Mouse (Mus musculus) liver, adult 2 months (tissue): ENCODE data around the gene Mcoln2. TPM values are rescaled to one million over a fixed set of nuclear protein-coding genes. Genes with fewer than 3 reads are reported as not detected.

Experiments used
- DNase-seq: peaks from one replicate; pipeline ENCODE4 v3.0.0-alpha.2; 2011; ENCODE audit warnings: low read depth, low spot score; ENCODE audit errors: extremely low read depth
- H3K27ac ChIP-seq: fragments of 200-500 bp; replicated peaks from 2 replicates; pipeline ENCODE4 v1.5.1; 2012; ENCODE audit warnings: low read depth, mild to moderate bottlenecking, control low read depth, inconsistent platforms, low read length; ENCODE audit not compliant: insufficient read depth
- H3K27me3 ChIP-seq: fragments of 200-500 bp; 2 replicates; pipeline ENCODE4 v1.6.1; 2012; ENCODE audit warnings: mild to moderate bottlenecking, moderate library complexity, low read length, inconsistent platforms; ENCODE audit not compliant: control insufficient read depth, insufficient read depth
- H3K36me3 ChIP-seq: fragments of 200-500 bp; 2 replicates; pipeline ENCODE4 v1.6.1; 2012; ENCODE audit warnings: low read length, inconsistent platforms; ENCODE audit not compliant: control insufficient read depth, insufficient read depth
- H3K4me1 ChIP-seq: fragments of 200-500 bp; 2 replicates; pipeline ENCODE4 v1.6.1; 2011; ENCODE audit warnings: low read length; ENCODE audit not compliant: control insufficient read depth, insufficient read depth
- H3K4me3 ChIP-seq: fragments of 200-500 bp; 2 replicates; pipeline ENCODE4 v1.5.1; 2011; ENCODE audit warnings: low read depth, mild to moderate bottlenecking, control low read depth, low read length, moderate library complexity; ENCODE audit not compliant: insufficient read depth
- H3K79me2 ChIP-seq: fragments of 200-500 bp; 2 replicates; pipeline ENCODE4 v1.6.1; 2012; ENCODE audit warnings: inconsistent platforms, mild to moderate bottlenecking, low read length, moderate library complexity; ENCODE audit not compliant: control insufficient read depth, insufficient read depth
- H3K9ac ChIP-seq: fragments of 200-500 bp; 2 replicates; pipeline ENCODE4 v1.6.1; 2012; ENCODE audit warnings: low read depth, mild to moderate bottlenecking, control low read depth, inconsistent platforms, low read length
- CTCF ChIP-seq: fragments of 200-500 bp; IDR thresholded peaks from 2 replicates; pipeline ENCODE4 v1.5.1; 2011; ENCODE audit warnings: low read depth, low read length, control low read depth
- POLR2A ChIP-seq: fragments of 200-500 bp; IDR thresholded peaks from 2 replicates; pipeline ENCODE4 v1.6.1; 2011; ENCODE audit warnings: low read length, control low read depth; ENCODE audit not compliant: insufficient read depth; ENCODE audit errors: extremely low read depth
- WGBS: fragments of 180-500 bp; shearing (Covaris S2); methylation state at CpG from one replicate; pipeline ENCODE4 v1.1.7; 2018; 5-methylcytosine and 5-hydroxymethylcytosine counted together
- polyA plus RNA-seq: library from polyadenylated mRNA; depleted of rRNA; stranded (reverse); fragments of >200 nt; gene quantifications from 2 replicates; pipeline ENCODE4 v1.2.3, GENCODE M21; 2012
- total RNA-seq: library from RNA; depleted of rRNA; stranded (reverse); fragments of >200 nt; gene quantifications from 2 replicates; pipeline ENCODE4 v1.2.3, GENCODE M21; 2014

Gene Mcoln2
- total and polyA plus RNA-seq, 2 experiments: 0.15 to 0.55 TPM

DNA sequence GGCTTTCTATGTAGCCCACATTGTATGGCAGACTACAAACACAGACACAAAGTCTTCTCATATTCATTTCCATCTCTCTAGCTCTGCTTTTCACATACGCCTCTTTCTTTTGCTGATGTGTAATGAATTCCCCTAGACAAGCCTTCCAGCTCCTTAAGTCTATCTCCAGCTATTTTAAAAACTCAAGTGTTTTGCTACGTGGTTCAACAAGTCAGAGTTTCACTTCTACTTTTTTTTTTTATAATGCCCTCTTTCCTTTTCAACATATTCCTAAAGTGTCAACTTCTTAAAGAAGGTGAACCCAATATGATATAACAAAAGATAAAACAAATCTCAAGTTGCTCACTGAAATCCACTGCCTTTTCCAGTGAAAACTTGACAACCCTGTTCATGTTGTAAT lies 62.3 kb downstream of the Mcoln2 start:
- TF ChIP-seq POLR2A (no peak), CTCF (no peak)
- Histone ChIP-seq H3K27me3 (0 out of 2 replicates have a peak, but pooled peaks cover 2% of the 10 kb centered on the region), H3K79me2 (no peaks in the 10 kb centered on the region), H3K36me3 (no peaks in the 10 kb centered on the region), H3K4me1 (peaks cover 3% of the 10 kb centered on the region; the same call in 1 of the 2 replicates), H3K4me3 (no peak overlapping the region), H3K27ac (no peak overlapping the region), H3K9ac (no peak overlapping the region)
- 95% methylated on average over 2 of the region's 2 CpGs for WGBS
- DNase-seq: no peak

DNA sequence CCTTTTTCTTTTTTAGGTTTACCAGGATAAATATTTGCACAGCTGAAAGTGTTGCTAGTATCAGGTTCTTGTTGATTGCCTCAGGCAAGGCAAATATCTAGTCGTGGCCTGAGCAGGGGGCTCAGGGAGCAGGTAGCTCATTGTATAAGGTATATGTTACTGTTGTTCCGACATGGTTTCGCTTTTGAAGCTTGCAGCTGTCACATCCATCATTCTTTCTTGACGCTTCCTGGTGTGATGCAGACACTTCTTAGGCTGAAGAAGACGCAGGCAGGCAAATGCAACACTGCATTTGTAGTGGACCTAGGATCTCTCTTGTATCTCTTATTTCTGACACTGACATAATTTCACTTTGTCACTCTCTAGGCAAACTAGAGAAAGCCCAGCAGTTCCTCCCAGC lies 63.7 kb downstream of the Mcoln2 start:
- Histone ChIP-seq H3K9ac (no peak overlapping the region), H3K4me3 (no peak overlapping the region)
- no peak for TF ChIP-seq CTCF
- no peak for TF ChIP-seq POLR2A

DNA sequence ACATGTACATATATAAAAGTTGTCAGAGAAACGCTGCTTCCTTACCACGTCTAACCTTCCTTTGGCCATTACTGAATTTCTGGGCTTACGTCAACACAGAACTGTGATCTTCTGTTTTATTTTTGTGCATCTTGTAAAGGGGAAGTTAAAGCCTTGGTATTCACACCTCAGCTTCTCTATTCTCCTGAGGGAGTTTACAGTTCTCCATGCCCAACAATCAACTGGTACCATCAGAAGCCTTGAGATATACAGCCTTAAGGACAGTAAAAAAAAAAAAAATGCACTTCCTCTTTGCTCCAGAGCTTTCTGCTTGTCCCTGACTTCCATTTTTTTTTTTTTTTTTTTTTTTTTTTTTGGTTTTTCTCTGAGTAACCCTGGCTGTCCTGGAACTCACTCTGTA lies 66.9 kb downstream of the Mcoln2 start:
- H3K4me3 ChIP-seq: no peak overlapping the region
- no peak for DNase-seq
- TF ChIP-seq POLR2A (no peak), CTCF (no peak)
- no peaks in the 10 kb centered on the region for H3K36me3 ChIP-seq
- no peaks in the 10 kb centered on the region for H3K79me2 ChIP-seq
- no peak overlapping the region for H3K27ac ChIP-seq
- 89% methylated on average over 3 of the region's 3 CpGs for WGBS
- H3K4me1 ChIP-seq: peaks cover 5% of the 10 kb centered on the region
- peaks cover 9% of the 10 kb centered on the region; the same call in 1 of the 2 replicates for H3K27me3 ChIP-seq
- no peak overlapping the region for H3K9ac ChIP-seq

More for the DNA sequence above, 63.7 kb downstream of the Mcoln2 start:
- H3K4me1 ChIP-seq: peaks cover 3% of the 10 kb centered on the region; the same call in 1 of the 2 replicates
- WGBS: 18% methylated on average over 5 of the region's 5 CpGs
- no peaks in the 10 kb centered on the region for H3K79me2 ChIP-seq
- DNase-seq: no peak
- H3K36me3 ChIP-seq: no peaks in the 10 kb centered on the region
- H3K27ac ChIP-seq: no peak overlapping the region
- 0 out of 2 replicates have a peak, but pooled peaks cover 2% of the 10 kb centered on the region for H3K27me3 ChIP-seq

DNA sequence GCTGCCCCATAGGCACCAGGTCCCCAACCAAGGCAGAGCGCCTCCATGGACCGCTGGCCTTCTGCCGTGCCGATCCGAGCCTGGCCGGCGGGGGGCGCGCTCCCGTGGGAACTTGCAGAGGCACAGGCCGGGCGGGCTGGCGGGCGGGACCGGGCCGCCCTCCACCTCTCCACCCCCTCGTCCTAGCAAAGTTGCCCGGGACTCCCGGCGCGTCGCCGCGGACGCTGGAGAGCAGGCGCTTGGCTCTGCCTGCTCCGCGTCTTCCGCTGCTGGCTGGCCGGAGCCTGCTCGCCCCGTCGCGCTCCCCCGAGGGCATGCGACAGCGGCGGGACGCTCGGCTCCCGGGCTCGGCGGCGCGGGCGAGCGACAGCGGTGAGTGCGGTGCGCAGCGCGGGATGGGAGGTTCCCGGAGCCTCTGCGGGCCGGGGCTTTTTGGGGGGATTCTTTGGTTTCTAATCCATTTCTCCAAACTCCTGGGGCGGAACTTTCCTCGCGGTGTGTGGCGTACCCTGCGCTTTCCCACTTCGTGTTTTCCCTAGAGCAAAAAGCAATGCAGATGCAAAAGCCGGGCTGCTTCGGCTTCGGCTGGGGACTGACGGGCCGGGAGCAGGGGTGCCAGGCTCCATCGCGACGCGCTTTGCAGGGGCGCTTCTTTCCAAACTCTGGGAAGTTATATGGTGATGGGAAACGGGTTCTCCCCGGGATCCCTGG lies 71.3 kb downstream of the Mcoln2 start, which contains the start of gene Lpar3:
TSS of gene Lpar3 (plus strand) at position 188 of the 711 bp plus-strand sequence.
- peak; percentile 52 for DNase-seq
- Histone ChIP-seq H3K9ac (no peak within 1 kb of the TSS), H3K4me1 (peaks cover 2% of the 10 kb centered on the region; the same call in 1 of the 2 replicates), H3K4me3 (peak within 1 kb of the TSS; percentile 44; the same call in 1 of the 2 replicates), H3K36me3 (no peaks in the 10 kb centered on the region), H3K27me3 (peaks cover 10% of the 10 kb centered on the region; the same call in 1 of the 2 replicates), H3K79me2 (no peaks in the 10 kb centered on the region), H3K27ac (no peak within 1 kb of the TSS)
- TF ChIP-seq POLR2A (no peak), CTCF (peak; percentile 47)
- 2% methylated on average over 73 of the region's 73 CpGs for WGBS

DNA sequence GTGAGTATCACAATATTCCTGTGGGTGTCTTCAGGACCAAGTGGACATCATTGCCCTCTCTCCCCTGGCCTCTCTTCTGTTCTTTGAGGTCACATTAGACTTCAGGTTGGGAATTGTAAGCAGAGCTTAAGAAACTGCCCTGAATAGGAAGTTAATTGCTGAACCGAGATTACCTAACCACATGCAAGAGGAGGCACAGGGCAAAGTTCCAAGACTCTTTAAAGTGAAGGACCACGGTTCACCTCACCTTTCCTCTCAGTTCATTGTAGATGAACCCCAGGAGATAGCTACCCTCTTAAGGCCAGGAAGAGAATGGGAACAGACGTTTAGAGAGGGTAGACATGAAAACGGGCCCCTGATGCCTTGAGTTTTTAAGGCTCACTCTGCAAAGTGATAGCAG lies 74.6 kb downstream of the Mcoln2 start:
- peaks cover 10% of the 10 kb centered on the region; the same call in 1 of the 2 replicates for H3K27me3 ChIP-seq

More for the DNA sequence above, 74.6 kb downstream of the Mcoln2 start:
- TF ChIP-seq POLR2A: no peak
- TF ChIP-seq CTCF: no peak
- peaks cover 2% of the 10 kb centered on the region; the same call in 1 of the 2 replicates for H3K4me1 ChIP-seq
- H3K27ac ChIP-seq: no peak overlapping the region
- H3K9ac ChIP-seq: no peak overlapping the region
- no peak overlapping the region for H3K4me3 ChIP-seq
- no peak for DNase-seq
- no peaks in the 10 kb centered on the region for H3K36me3 ChIP-seq
- H3K79me2 ChIP-seq: no peaks in the 10 kb centered on the region
- WGBS: 48% methylated on average over 4 of the region's 4 CpGs
